Mouse (Mus musculus): Measurements from ENCODE around the gene Cpne5. TPM values are rescaled to one million over a fixed set of nuclear protein-coding genes. Genes with fewer than 3 reads are reported as not detected.

Cpne5 gene
- polyA plus RNA-seq, 1 experiment: 0.16 TPM

- H3K36me3 ChIP-seq (ENCODE audit: control insufficient read depth, insufficient read depth): no peaks in the 10 kb centered on the region
- H3K4me3 ChIP-seq (ENCODE audit: insufficient read depth, poor library complexity, severe bottlenecking): no peak overlapping the region
- H3K79me3 ChIP-seq (ENCODE audit: low read depth): no peaks in the 10 kb centered on the region
- no peaks in the 10 kb centered on the region for H3K27me3 ChIP-seq (ENCODE audit: control insufficient read depth, insufficient read depth, insufficient read length)
- H3K79me2 ChIP-seq (ENCODE audit: control insufficient read depth, insufficient read depth): no peaks in the 10 kb centered on the region
- TF ChIP-seq MYOG (IDR thresholded peaks at IDR 0.05; ENCODE audit: control insufficient read depth, extremely low read depth, insufficient read length): no peak
- H3ac ChIP-seq (ENCODE audit: control insufficient read depth, insufficient read length, low read depth): no peak overlapping the region
These were observed 90.7 kb downstream of the Cpne5 start for GRCm38 (mm10) chr17:29147273-29147672.

- Histone ChIP-seq H3K79me3 (ENCODE audit: low read depth) (no peaks in the 10 kb centered on the region), H3K27me3 (ENCODE audit: control insufficient read depth, insufficient read depth, insufficient read length) (no peaks in the 10 kb centered on the region), H3K79me2 (ENCODE audit: control insufficient read depth, insufficient read depth) (no peaks in the 10 kb centered on the region), H3ac (ENCODE audit: control insufficient read depth, insufficient read length, low read depth) (no peak overlapping the region), H3K36me3 (ENCODE audit: control insufficient read depth, insufficient read depth) (no peaks in the 10 kb centered on the region), H3K4me3 (ENCODE audit: insufficient read depth, poor library complexity, severe bottlenecking) (no peak overlapping the region)
- no peak for TF ChIP-seq MYOD1 (IDR thresholded peaks at IDR 0.05; ENCODE audit: control insufficient read depth, insufficient read length, low read depth)
- TF ChIP-seq FOSL1 (IDR thresholded peaks at IDR 0.05; ENCODE audit: insufficient read depth, low read length, poor library complexity, severe bottlenecking): no peak
- no peak for TF ChIP-seq MYOG (IDR thresholded peaks at IDR 0.05; ENCODE audit: control insufficient read depth, extremely low read depth, insufficient read length)
- TF ChIP-seq CEBPB (IDR thresholded peaks at IDR 0.05; ENCODE audit: low read depth): no peak
- TF ChIP-seq MAX (IDR thresholded peaks at IDR 0.05): no peak
- no peak for TF ChIP-seq CTCF (IDR thresholded peaks at IDR 0.05; ENCODE audit: control insufficient read depth, insufficient read depth, insufficient read length)
- TF ChIP-seq USF1 (IDR thresholded peaks at IDR 0.05; ENCODE audit: low read depth): no peak
These were observed 92.9 kb downstream of the Cpne5 start for GRCm38 (mm10) chr17:29145101-29145500.

- Histone ChIP-seq H3K79me2 (ENCODE audit: control insufficient read depth, insufficient read depth) (no peaks in the 10 kb centered on the region), H3K36me3 (ENCODE audit: control insufficient read depth, insufficient read depth) (no peaks in the 10 kb centered on the region), H3ac (ENCODE audit: control insufficient read depth, insufficient read length, low read depth) (no peak overlapping the region), H3K79me3 (ENCODE audit: low read depth) (no peaks in the 10 kb centered on the region), H3K27me3 (ENCODE audit: control insufficient read depth, insufficient read depth, insufficient read length) (no peaks in the 10 kb centered on the region), H3K4me3 (ENCODE audit: insufficient read depth, poor library complexity, severe bottlenecking) (no peak overlapping the region)
- TF ChIP-seq MYOG (IDR thresholded peaks at IDR 0.05; ENCODE audit: control insufficient read depth, extremely low read depth, insufficient read length): no peak
- TF ChIP-seq CEBPB (IDR thresholded peaks at IDR 0.05; ENCODE audit: low read depth): no peak
- no peak for TF ChIP-seq MAX (IDR thresholded peaks at IDR 0.05)
- TF ChIP-seq FOSL1 (IDR thresholded peaks at IDR 0.05; ENCODE audit: insufficient read depth, low read length, poor library complexity, severe bottlenecking): no peak
- TF ChIP-seq CTCF (IDR thresholded peaks at IDR 0.05; ENCODE audit: control insufficient read depth, insufficient read depth, insufficient read length): no peak
- TF ChIP-seq USF1 (IDR thresholded peaks at IDR 0.05; ENCODE audit: low read depth): no peak
- TF ChIP-seq MYOD1 (IDR thresholded peaks at IDR 0.05; ENCODE audit: control insufficient read depth, insufficient read length, low read depth): no peak
These were observed 94.7 kb downstream of the Cpne5 start for GRCm38 (mm10) chr17:29143266-29143665.

GRCm38 (mm10) chr17:29141577-29141976 lies 96.4 kb downstream of the Cpne5 start:
- no peak overlapping the region for H3K4me3 ChIP-seq (ENCODE audit: insufficient read depth, poor library complexity, severe bottlenecking)
- H3ac ChIP-seq (ENCODE audit: control insufficient read depth, insufficient read length, low read depth): no peak overlapping the region
- no peaks in the 10 kb centered on the region for H3K79me3 ChIP-seq (ENCODE audit: low read depth)
- H3K79me2 ChIP-seq (ENCODE audit: control insufficient read depth, insufficient read depth): no peaks in the 10 kb centered on the region
- TF ChIP-seq FOSL1 (IDR thresholded peaks at IDR 0.05; ENCODE audit: insufficient read depth, low read length, poor library complexity, severe bottlenecking): no peak
- TF ChIP-seq USF1 (IDR thresholded peaks at IDR 0.05; ENCODE audit: low read depth): no peak
- no peak for TF ChIP-seq MYOG (IDR thresholded peaks at IDR 0.05; ENCODE audit: control insufficient read depth, extremely low read depth, insufficient read length)
- TF ChIP-seq CTCF (IDR thresholded peaks at IDR 0.05; ENCODE audit: control insufficient read depth, insufficient read depth, insufficient read length): no peak
- TF ChIP-seq MYOD1 (IDR thresholded peaks at IDR 0.05; ENCODE audit: control insufficient read depth, insufficient read length, low read depth): no peak
- no peak for TF ChIP-seq MAX (IDR thresholded peaks at IDR 0.05)
- no peak for TF ChIP-seq CEBPB (IDR thresholded peaks at IDR 0.05; ENCODE audit: low read depth)
- no peaks in the 10 kb centered on the region for H3K36me3 ChIP-seq (ENCODE audit: control insufficient read depth, insufficient read depth)
- H3K27me3 ChIP-seq (ENCODE audit: control insufficient read depth, insufficient read depth, insufficient read length): no peaks in the 10 kb centered on the region

- H3K36me3 ChIP-seq (ENCODE audit: control insufficient read depth, insufficient read depth): no peaks in the 10 kb centered on the region
- TF ChIP-seq USF1 (IDR thresholded peaks at IDR 0.05; ENCODE audit: low read depth) (no peak), CEBPB (IDR thresholded peaks at IDR 0.05; ENCODE audit: low read depth) (no peak), FOSL1 (IDR thresholded peaks at IDR 0.05; ENCODE audit: insufficient read depth, low read length, poor library complexity, severe bottlenecking) (no peak), MYOG (IDR thresholded peaks at IDR 0.05; ENCODE audit: control insufficient read depth, extremely low read depth, insufficient read length) (no peak), CTCF (IDR thresholded peaks at IDR 0.05; ENCODE audit: control insufficient read depth, insufficient read depth, insufficient read length) (no peak)
- H3K4me3 ChIP-seq (ENCODE audit: insufficient read depth, poor library complexity, severe bottlenecking): no peak overlapping the region
- no peaks in the 10 kb centered on the region for H3K79me3 ChIP-seq (ENCODE audit: low read depth)
- no peaks in the 10 kb centered on the region for H3K79me2 ChIP-seq (ENCODE audit: control insufficient read depth, insufficient read depth)
- H3ac ChIP-seq (ENCODE audit: control insufficient read depth, insufficient read length, low read depth): no peak overlapping the region
- H3K27me3 ChIP-seq (ENCODE audit: control insufficient read depth, insufficient read depth, insufficient read length): no peaks in the 10 kb centered on the region
These were observed 100.1 kb downstream of the Cpne5 start for GRCm38 (mm10) chr17:29137906-29138305.

- H3K27me3 ChIP-seq (ENCODE audit: control insufficient read depth, insufficient read depth, insufficient read length): no peaks in the 10 kb centered on the region
- no peaks in the 10 kb centered on the region for H3K79me3 ChIP-seq (ENCODE audit: low read depth)
- H3K36me3 ChIP-seq (ENCODE audit: control insufficient read depth, insufficient read depth): no peaks in the 10 kb centered on the region
- H3ac ChIP-seq (ENCODE audit: control insufficient read depth, insufficient read length, low read depth): no peak overlapping the region
- no peak overlapping the region for H3K4me3 ChIP-seq (ENCODE audit: insufficient read depth, poor library complexity, severe bottlenecking)
- H3K79me2 ChIP-seq (ENCODE audit: control insufficient read depth, insufficient read depth): no peaks in the 10 kb centered on the region
- no peak for TF ChIP-seq CEBPB (IDR thresholded peaks at IDR 0.05; ENCODE audit: low read depth)
These were observed 101.7 kb downstream of the Cpne5 start for GRCm38 (mm10) chr17:29136236-29136635.

Measured in C2C12 (cell line).